Mouse (Mus musculus): Measurements from ENCODE around the gene Aldh9a1.

DNA sequence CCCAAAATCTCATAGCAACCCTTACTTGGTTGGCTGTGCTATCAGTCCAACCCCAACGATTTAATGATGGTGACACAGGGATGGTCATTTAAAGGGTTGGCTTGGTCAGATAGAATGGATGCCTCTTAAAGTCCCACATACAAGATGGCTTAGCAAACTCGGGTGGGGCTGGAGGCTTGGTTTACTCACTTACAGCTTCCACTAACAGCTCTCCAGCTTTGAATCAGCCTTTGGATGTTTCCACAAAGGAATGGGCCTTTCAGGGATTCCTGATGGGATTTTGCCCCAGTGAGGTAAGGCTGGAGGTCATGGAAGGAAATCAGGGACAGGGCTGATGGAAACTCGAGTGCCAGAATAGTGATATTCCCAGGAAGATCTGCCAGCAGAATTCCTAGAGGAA, 38.0 kb downstream of the Aldh9a1 start:
- TF ChIP-seq GATA1 (IDR thresholded peaks at IDR 0.05; ENCODE audit: borderline replicate concordance, low read length) (no peak), FLI1 (IDR thresholded peaks at IDR 0.05; ENCODE audit: low read length) (no peak)

Measured in megakaryocyte, embryonic 14.5 days (primary cell).